Mouse (Mus musculus) thymus, adult 2 months (tissue): ENCODE data around the gene Reep6.

ENCODE experiments used
- CTCF ChIP-seq: fragments of 200-500 bp; IDR thresholded peaks from 2 replicates; pipeline ENCODE4 v1.5.1; 2012; ENCODE audit warnings: mild to moderate bottlenecking, control low read depth, low read length, moderate library complexity, borderline replicate concordance; ENCODE audit not compliant: control insufficient read depth, poor library complexity, insufficient read depth; ENCODE audit errors: extremely low read depth
- POLR2A ChIP-seq: fragments of 200-500 bp; IDR thresholded peaks from 2 replicates; pipeline ENCODE4 v1.6.1; 2012; ENCODE audit warnings: mild to moderate bottlenecking, low read length, control low read depth, moderate library complexity; ENCODE audit not compliant: control insufficient read depth, poor library complexity, insufficient read depth; ENCODE audit errors: extremely low read depth

- no peak for TF ChIP-seq POLR2A
- TF ChIP-seq CTCF = no peak
These were observed 34.0 kb downstream of the Reep6 start for GRCm38 (mm10) chr10:80363734-80364133.
